Mouse (Mus musculus) heart, embryonic 16.5 days (tissue): ENCODE results near the gene Slc38a8. TPM values are rescaled to one million over a fixed set of nuclear protein-coding genes. Genes with fewer than 3 reads are reported as not detected.
A peak's percentile ranks its signal among the peaks of the same experiment; 100 is the strongest.

ENCODE experiments used
- ATAC-seq: fragments of 200-750 bp; cut with Nextera tagmentation; replicated peaks from 2 replicates; pipeline ENCODE4 v1.8.0; 2017; ENCODE audit warnings: moderate number of reproducible peaks; ENCODE audit not compliant: insufficient read depth, low FRiP score; ENCODE audit errors: extremely low read depth
- H3K27ac ChIP-seq: fragments of 300-500 bp; sonication (generic); 2 replicates; pipeline ENCODE4 v1.5.1; 2014; ENCODE audit warnings: mild to moderate bottlenecking, low read length, control low read depth, moderate library complexity
- H3K27me3 ChIP-seq: fragments of 300-500 bp; sonication (generic); 2 replicates; pipeline ENCODE4 v1.6.1; 2014; ENCODE audit warnings: low read length, mixed read lengths; ENCODE audit not compliant: control insufficient read depth, insufficient read depth
- H3K36me3 ChIP-seq: fragments of 300-500 bp; sonication (generic); 2 replicates; pipeline ENCODE4 v1.6.1; 2014; ENCODE audit not compliant: control insufficient read depth, insufficient read depth
- H3K4me1 ChIP-seq: fragments of 300-500 bp; sonication (generic); 2 replicates; pipeline ENCODE4 v1.6.1; 2014; ENCODE audit warnings: low read length, mixed read lengths; ENCODE audit not compliant: control insufficient read depth, insufficient read depth
- H3K4me2 ChIP-seq: fragments of 300-500 bp; sonication (generic); 2 replicates; pipeline ENCODE4 v1.6.1; 2014; ENCODE audit warnings: low read depth, mild to moderate bottlenecking, control low read depth, low read length
- H3K4me3 ChIP-seq: fragments of 300-500 bp; sonication (generic); 2 replicates; pipeline ENCODE4 v1.5.1; 2014; ENCODE audit warnings: mild to moderate bottlenecking, control low read depth, low read length
- H3K9ac ChIP-seq: fragments of 300-500 bp; sonication (generic); 2 replicates; pipeline ENCODE4 v1.6.1; 2014; ENCODE audit warnings: low read length, control low read depth
- H3K9me3 ChIP-seq: fragments of 300-500 bp; sonication (generic); replicated peaks from 2 replicates; pipeline ENCODE4 v1.6.1; 2016; ENCODE audit warnings: low read length; ENCODE audit not compliant: control insufficient read depth
- WGBS: fragments of 180-500 bp; shearing (Covaris S2); extraction: QIAGEN DNeasy Blood & Tissue Kit; methylation state at CpG from one replicate; pipeline ENCODE4 v1.1.7; 2014; 5-methylcytosine and 5-hydroxymethylcytosine counted together
- polyA plus RNA-seq: library from polyadenylated mRNA; unstranded; fragments of >200 nt; fragmentation: Nextera tagmentation; extraction: Ambion mirVana; gene quantifications from 2 replicates; pipeline ENCODE4 v1.2.1, GENCODE M21; 2015

Slc38a8 gene
- polyA plus RNA-seq, 1 experiment from 2014 or later, result not detected

DNA sequence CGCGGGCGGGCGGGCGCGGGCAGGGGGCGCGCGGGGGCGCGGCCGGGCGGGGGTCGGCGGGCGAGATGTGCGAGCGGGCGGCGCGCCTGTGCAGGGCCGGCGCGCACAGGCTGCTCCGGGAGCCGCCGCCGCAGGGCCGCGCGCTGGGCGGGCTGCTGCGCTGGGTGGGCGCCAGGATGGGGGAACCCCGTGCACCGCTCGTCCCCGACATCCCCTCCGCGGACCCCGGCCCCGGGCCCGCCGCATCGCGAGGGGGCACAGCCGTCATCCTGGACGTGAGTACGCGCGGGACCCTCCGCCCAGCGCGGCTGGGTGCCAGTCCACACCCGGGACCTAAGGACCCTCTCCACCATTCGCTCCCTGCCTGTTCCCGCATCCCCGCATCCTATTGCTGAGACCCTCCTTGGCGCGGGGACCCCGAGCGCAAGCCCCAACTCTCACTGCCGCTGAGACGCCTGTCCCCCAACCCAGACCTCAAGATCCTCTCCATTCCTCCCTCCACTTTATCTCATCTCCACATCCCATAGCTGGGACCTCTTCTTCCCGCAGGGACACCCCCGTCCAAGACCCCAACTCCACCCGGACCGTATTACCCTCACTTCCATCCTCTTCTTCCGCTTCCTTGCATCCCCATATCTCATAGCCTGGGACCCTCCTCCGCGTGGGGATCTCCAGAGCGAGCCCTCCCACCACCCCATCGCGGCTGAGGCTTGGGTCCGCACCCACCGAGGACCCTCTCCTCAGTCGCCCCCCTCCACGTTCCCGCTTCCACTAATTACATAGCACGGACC is 54.3 kb downstream of the Slc38a8 start:
- ATAC-seq, result no peak
- Histone ChIP-seq H3K9ac (peak overlapping the region; percentile 70), H3K4me2 (peak overlapping the region; percentile 99), H3K4me1 (peaks cover 2% of the 10 kb centered on the region; the same call in 1 of the 2 replicates), H3K27ac (no peak overlapping the region), H3K4me3 (peak overlapping the region; percentile 67), H3K9me3 (no peaks in the 10 kb centered on the region), H3K36me3 (no peaks in the 10 kb centered on the region), H3K27me3 (peaks cover 47% of the 10 kb centered on the region)
- 1% methylated on average over 52 of the region's 80 CpGs for WGBS

DNA sequence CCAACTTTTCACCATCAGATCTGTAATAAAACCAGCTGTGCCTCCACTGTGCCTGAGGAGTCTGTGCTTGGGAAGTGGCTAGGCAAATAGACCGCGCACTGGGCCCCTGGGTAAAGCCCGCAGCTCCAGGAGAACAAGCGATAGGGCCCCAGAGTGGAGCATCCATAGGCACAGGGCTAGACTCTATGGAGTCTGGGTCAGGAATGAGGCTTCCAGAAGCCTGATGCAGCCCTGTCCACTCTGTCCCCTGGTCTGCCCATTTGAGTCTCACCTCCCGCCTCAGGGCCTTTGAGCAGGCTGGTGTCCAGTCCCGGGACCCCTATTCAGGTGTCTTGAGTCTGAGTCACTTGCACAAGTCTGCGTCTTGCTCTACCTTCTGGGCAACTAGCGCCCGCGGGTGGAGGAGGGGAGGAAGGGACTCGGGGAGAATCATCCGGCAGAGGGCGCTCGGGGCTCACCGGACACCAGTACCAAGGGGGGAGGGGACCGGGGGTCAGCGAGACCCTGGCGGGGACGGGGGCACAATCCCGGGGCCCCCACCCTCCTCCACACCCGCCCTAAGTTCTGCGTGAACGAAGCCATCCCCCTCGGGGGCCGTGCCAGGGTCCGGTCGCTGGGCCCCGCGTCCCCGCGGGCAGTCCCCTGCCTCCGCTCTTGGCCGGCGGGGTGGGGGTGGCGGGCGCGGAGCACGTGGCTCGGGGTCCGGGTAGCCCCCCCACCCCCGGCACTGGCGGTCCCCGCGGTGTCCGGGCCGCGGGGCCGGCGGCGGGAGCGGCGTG is 55.1 kb downstream of the Slc38a8 start, which contains the start of gene Necab2:
Gene Necab2 (plus strand): TSS at position 509 of the 779 bp plus-strand sequence.
- Histone ChIP-seq H3K27ac (no peak within 1 kb of the TSS), H3K27me3 (peaks cover 47% of the 10 kb centered on the region), H3K9ac (peak within 1 kb of the TSS; percentile 70), H3K4me2 (peak within 1 kb of the TSS; percentile 99), H3K4me3 (peak within 1 kb of the TSS; percentile 67), H3K36me3 (no peaks in the 10 kb centered on the region), H3K4me1 (peaks cover 2% of the 10 kb centered on the region; the same call in 1 of the 2 replicates), H3K9me3 (no peaks in the 10 kb centered on the region)
- peak; percentile 23; the same call in 1 of the 2 replicates for ATAC-seq
- 2% methylated on average over 38 of the region's 52 CpGs for WGBS

DNA sequence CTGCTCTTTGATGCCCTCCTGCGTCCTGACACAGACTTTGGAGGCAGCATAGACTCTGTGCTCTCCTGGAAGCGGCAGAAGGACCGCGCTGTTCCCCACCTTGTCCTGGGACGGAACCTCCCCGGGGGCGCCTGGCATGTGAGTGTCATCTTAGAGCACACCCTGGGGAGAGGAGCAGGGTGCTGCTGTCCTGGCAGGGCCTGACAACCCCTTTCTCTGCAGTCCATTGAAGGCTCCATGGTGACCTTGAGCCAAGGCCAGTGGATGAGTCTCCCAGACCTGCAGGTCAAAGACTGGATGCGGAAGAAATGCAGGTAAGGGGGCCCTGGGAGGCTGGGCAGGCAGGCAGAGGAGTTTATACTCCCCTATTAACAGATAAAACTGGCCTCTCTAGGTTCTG is 58.5 kb downstream of the Slc38a8 start:
- Histone ChIP-seq H3K4me1 (peaks cover 6% of the 10 kb centered on the region), H3K4me3 (no peak overlapping the region), H3K27me3 (peaks cover 22% of the 10 kb centered on the region), H3K27ac (no peak overlapping the region), H3K4me2 (no peak overlapping the region), H3K9me3 (no peaks in the 10 kb centered on the region), H3K9ac (no peak overlapping the region), H3K36me3 (no peaks in the 10 kb centered on the region)
- ATAC-seq, result no peak
- WGBS, result 91% methylated on average over 8 of the region's 8 CpGs

DNA sequence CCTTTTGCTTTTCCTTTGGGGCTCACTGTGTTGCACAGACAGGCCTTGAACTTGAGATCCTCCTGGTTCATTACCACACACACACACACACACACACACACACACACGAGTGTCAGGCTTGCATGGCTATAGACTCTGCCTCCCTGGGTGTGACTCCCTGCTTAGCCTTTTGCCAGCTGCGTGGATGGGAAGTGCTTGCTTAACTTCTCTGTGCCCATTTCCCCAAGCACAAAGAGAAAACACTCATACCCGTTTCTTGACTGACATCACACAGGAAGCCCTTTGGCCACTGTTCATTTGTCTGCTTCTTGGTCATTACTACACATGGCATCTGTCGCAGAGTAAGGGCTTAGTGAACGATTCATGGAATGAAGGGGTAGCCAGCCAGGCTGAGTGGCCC is 59.5 kb downstream of the Slc38a8 start:
- Histone ChIP-seq H3K36me3 (no peaks in the 10 kb centered on the region), H3K9ac (no peak overlapping the region), H3K4me3 (no peak overlapping the region), H3K4me1 (peaks cover 6% of the 10 kb centered on the region), H3K9me3 (no peaks in the 10 kb centered on the region), H3K4me2 (no peak overlapping the region), H3K27ac (no peak overlapping the region), H3K27me3 (peaks cover 17% of the 10 kb centered on the region)
- 57% methylated on average over 5 of the region's 5 CpGs for WGBS
- no peak for ATAC-seq

DNA sequence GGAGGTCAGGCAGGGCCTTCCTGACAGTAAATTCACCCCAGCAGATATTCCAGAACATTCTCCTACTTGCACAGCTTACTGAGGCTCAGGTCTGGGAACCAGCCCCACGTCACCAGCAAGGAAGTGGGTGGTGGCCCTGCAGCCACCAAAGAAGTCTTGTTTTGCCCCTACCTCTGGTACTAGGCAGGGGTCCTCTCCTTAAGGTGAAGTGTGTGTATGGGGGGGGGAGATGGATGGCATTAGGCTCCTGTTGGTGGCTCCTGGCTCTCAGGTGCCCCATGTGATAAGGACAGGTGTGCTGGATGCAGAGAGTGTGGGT is 60.6 kb downstream of the Slc38a8 start:
- H3K36me3 ChIP-seq, result no peaks in the 10 kb centered on the region
- ATAC-seq, result no peak; the same call in 1 of the 2 replicates
- 40% methylated on average over 1 of the region's 1 CpGs for WGBS
- no peak overlapping the region for H3K27ac ChIP-seq
- peak overlapping the region; percentile 12; the same call in 1 of the 2 replicates for H3K4me2 ChIP-seq
- no peak overlapping the region for H3K4me3 ChIP-seq
- H3K4me1 ChIP-seq, result peaks cover 4% of the 10 kb centered on the region
- H3K27me3 ChIP-seq, result peaks cover 9% of the 10 kb centered on the region
- H3K9me3 ChIP-seq, result no peaks in the 10 kb centered on the region
- no peak overlapping the region for H3K9ac ChIP-seq

DNA sequence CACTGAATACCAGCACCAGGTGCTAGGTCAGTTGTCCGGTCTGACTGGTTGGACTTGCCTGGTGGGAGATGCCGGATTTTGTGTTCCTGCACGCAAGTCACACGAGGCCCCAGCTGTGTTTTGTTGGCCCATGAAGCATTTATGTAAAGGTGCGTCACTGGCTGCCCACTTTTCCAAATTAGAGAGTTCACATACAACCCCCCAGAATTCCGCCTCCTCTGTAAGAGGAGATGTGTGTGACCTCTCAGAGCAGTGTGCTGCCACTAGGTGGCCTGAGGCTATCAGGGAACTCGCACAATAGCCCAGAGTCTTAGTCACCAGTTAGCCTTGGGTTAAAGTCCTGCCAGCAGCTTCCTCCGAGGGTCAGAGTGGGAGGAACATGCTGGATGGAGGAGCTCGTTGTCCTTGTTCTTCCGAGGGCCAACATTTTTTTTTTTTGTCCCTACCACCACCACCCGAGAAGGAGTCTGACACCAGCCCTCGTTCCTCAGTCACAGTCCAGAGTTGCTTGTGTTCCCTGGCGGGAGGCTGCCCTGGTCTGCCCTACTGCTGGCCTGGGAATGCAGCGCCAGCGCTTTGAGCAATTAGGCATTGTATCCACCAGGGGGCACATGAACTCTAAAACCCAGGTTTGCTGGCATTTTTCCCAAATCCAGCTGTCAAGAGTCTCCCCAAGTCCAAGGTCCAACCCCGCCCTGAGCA is 61.1 kb downstream of the Slc38a8 start:
- peak overlapping the region; percentile 12; the same call in 1 of the 2 replicates for H3K4me2 ChIP-seq
- peak; percentile 74 for ATAC-seq
- H3K9ac ChIP-seq, result no peak overlapping the region
- H3K27ac ChIP-seq, result no peak overlapping the region
- H3K9me3 ChIP-seq, result no peaks in the 10 kb centered on the region
- 19% methylated on average over 16 of the region's 16 CpGs for whole genome bisulfite sequencing
- peaks cover 5% of the 10 kb centered on the region for H3K27me3 ChIP-seq
- no peaks in the 10 kb centered on the region for H3K36me3 ChIP-seq
- H3K4me3 ChIP-seq, result no peak overlapping the region
- H3K4me1 ChIP-seq, result peaks cover 4% of the 10 kb centered on the region

DNA sequence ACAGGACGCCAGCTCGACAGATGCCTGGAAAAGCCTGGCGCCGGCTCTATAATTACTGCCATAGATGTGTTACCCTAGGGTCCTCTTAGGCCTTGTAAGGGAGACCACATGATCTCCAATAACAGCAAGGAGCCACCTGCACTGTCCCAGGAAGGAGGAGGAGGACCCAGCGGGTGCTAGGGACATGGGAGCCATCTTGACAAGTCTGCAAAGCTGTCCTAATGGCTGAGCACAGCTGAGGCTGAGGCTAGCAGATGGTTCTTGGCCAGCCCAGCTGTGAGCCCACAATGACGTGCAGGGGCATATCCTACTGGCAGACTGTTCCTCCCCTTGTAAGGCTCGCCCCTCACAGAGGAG is 61.6 kb downstream of the Slc38a8 start:
- no peaks in the 10 kb centered on the region for H3K9me3 ChIP-seq
- H3K27me3 ChIP-seq, result no peaks in the 10 kb centered on the region; the same call in none of the 2 replicates
- 71% methylated on average over 7 of the region's 7 CpGs for WGBS
- peaks cover 4% of the 10 kb centered on the region for H3K4me1 ChIP-seq
- H3K4me3 ChIP-seq, result no peak overlapping the region
- H3K4me2 ChIP-seq, result no peak overlapping the region
- no peak overlapping the region for H3K27ac ChIP-seq
- H3K36me3 ChIP-seq, result no peaks in the 10 kb centered on the region
- no peak overlapping the region for H3K9ac ChIP-seq
- no peak for ATAC-seq

DNA sequence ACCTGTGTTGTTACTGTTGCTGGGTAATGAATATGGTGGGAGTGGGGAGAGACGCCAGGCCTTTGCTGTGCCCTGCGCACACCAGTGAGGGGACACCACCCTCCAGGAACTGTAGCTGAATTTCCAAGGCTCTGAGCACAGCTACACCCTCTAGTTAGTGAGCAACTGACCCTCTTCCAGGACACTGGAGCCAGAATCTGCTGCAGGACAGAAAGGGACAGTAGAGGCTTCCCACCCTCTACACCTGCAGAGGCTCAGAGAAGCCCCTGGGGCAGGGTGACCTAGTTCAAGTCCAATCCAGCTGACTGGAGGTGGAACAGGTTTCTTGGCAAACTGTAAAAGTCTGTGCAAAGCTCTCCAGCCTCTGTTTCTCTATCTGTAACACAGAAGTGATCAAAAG is 62.1 kb downstream of the Slc38a8 start:
- H3K36me3 ChIP-seq, result no peaks in the 10 kb centered on the region
- WGBS, result 91% methylated on average over 2 of the region's 2 CpGs
- H3K27ac ChIP-seq, result no peak overlapping the region
- no peak overlapping the region for H3K4me3 ChIP-seq
- no peak overlapping the region for H3K9ac ChIP-seq
- no peaks in the 10 kb centered on the region for H3K9me3 ChIP-seq
- no peak for ATAC-seq
- H3K4me2 ChIP-seq, result no peak overlapping the region
- no peaks in the 10 kb centered on the region; the same call in none of the 2 replicates for H3K27me3 ChIP-seq
- H3K4me1 ChIP-seq, result peaks cover 4% of the 10 kb centered on the region
